Mouse (Mus musculus) cerebellum, adult 2 months (tissue): ENCODE results near the gene Cpsf2. TPM values are rescaled to one million over a fixed set of nuclear protein-coding genes. Genes with fewer than 3 reads are reported as not detected.

ENCODE experiments used
- DNase-seq, 2 experiments: peaks; one replicate each; pipeline ENCODE4 v3.0.0; 2021
- H3K27ac ChIP-seq: fragments of 200-500 bp; 2 replicates; pipeline ENCODE4 v1.5.1; 2012; ENCODE audit warnings: low read length, control low read depth, inconsistent platforms; ENCODE audit not compliant: insufficient read depth
- H3K27me3 ChIP-seq: fragments of 200-500 bp; 2 replicates; pipeline ENCODE4 v1.6.1; 2012; ENCODE audit warnings: inconsistent platforms, mild to moderate bottlenecking, low read length, moderate library complexity; ENCODE audit not compliant: control insufficient read depth, insufficient read depth
- H3K4me1 ChIP-seq: fragments of 200-500 bp; 2 replicates; pipeline ENCODE4 v1.6.1; 2011; ENCODE audit warnings: low read length; ENCODE audit not compliant: control insufficient read depth, insufficient read depth
- H3K4me3 ChIP-seq: fragments of 200-500 bp; replicated peaks from 2 replicates; pipeline ENCODE3; 2011; ENCODE audit warnings: mild to moderate bottlenecking, low read depth, low read length, control low read depth; ENCODE audit not compliant: insufficient read depth
- CTCF ChIP-seq: fragments of 200-500 bp; IDR thresholded peaks from 2 replicates; pipeline ENCODE4 v1.5.1; 2011; ENCODE audit warnings: low read depth, mild to moderate bottlenecking, control low read depth, low read length, moderate library complexity, borderline replicate concordance; ENCODE audit not compliant: insufficient read depth
- POLR2A ChIP-seq: fragments of 200-500 bp; IDR thresholded peaks from 2 replicates; pipeline ENCODE4 v1.6.1; 2011; ENCODE audit warnings: low read length, control low read depth, borderline replicate concordance; ENCODE audit not compliant: insufficient read depth
- whole genome bisulfite sequencing: fragments of 180-500 bp; shearing (Covaris S2); methylation state at CpG from one replicate; pipeline ENCODE4 v1.1.7; 2018; 5-methylcytosine and 5-hydroxymethylcytosine counted together
- polyA plus RNA-seq: library from polyadenylated mRNA; depleted of rRNA; stranded (reverse); fragments of >200 nt; gene quantifications from 2 replicates; pipeline ENCODE4 v1.2.3, GENCODE M21; 2012; rRNA removed

Cpsf2 gene
- polyA plus RNA-seq, 1 experiment = 15.1 TPM

GRCm38 (mm10) chr12:102054155-102054554 is 78.4 kb downstream of the Cpsf2 start:
- peaks cover 17% of the 10 kb centered on the region for H3K4me1 ChIP-seq
- 97% methylated on average over 4 of the region's 4 CpGs for WGBS
- no peak for DNase-seq
- no peak overlapping the region for H3K4me3 ChIP-seq
- no peaks in the 10 kb centered on the region for H3K27me3 ChIP-seq
- no peak overlapping the region for H3K27ac ChIP-seq
- no peak for TF ChIP-seq POLR2A
- TF ChIP-seq CTCF = no peak

- Histone ChIP-seq H3K4me3 (no peak overlapping the region), H3K4me1 (peaks cover 19% of the 10 kb centered on the region), H3K27ac (no peak overlapping the region), H3K27me3 (no peaks in the 10 kb centered on the region)
- 25% methylated on average over 10 of the region's 10 CpGs for WGBS
- peak; percentile 69 to 85 for DNase-seq
- no peak for TF ChIP-seq POLR2A
- no peak for TF ChIP-seq CTCF
These were observed 80.0 kb downstream of the Cpsf2 start for GRCm38 (mm10) chr12:102055758-102056157.

Other genes with a start within 250 kb of the Cpsf2 start
- 8.2 and 8.9 TPM in 2 replicates for gene Fbln5, start 156.9 kb upstream of the Cpsf2 start, polyA plus RNA-seq
- 13.8 and 14.0 TPM in 2 replicates for gene Trip11, start 62.7 kb upstream of the Cpsf2 start, polyA plus RNA-seq
- gene Atxn3, start 17.7 kb upstream of the Cpsf2 start, polyA plus RNA-seq = 13.3 TPM in 2 replicates
- 3.4 TPM in 2 replicates for gene Slc24a4, start 152.7 kb downstream of the Cpsf2 start, polyA plus RNA-seq